Mouse (Mus musculus): ENCODE measurements around the gene Tmem185a. TPM values are rescaled to one million over a fixed set of nuclear protein-coding genes. Genes with fewer than 3 reads are reported as not detected.
"Not testable (repeated sequence)": the region's sequence is repeated elsewhere in the genome, so short reads cannot be mapped to it uniquely, and the experiment has no call there.

Tmem185a gene
- total RNA-seq (2021), result 10 to 100 TPM; 56.1 to 63.9 TPM
- long read RNA-seq, experiment 1, transcript Tmem185a-202 (7 exons, 1,307 nt), result major isoform, 48 of 68 reads
- long read RNA-seq, experiment 1, partial matches to known transcripts, result 1 of 68 reads
- long read RNA-seq, experiment 1, other reads (novel, unspliced or antisense), result 17 of 68 reads
- long read RNA-seq, experiment 2, transcript Tmem185a-202 (7 exons, 1,307 nt), result major isoform, 33 of 45 reads
- long read RNA-seq, experiment 2, partial matches to known transcripts, result 2 of 45 reads
- long read RNA-seq, experiment 2, other reads (novel, unspliced or antisense), result 10 of 45 reads

GRCm38 (mm10) chrX:70476792-70477776, at the start of gene Tmem185a:
Gene Tmem185a (minus strand): TSS chrX:70477180.
- DNase-seq (ENCODE audit: low spot score in 2 of 2), result peak; percentile 80 to 85

GRCm38 (mm10) chrX:70514413-70514812, 37.4 kb upstream of the Tmem185a start:
- DNase-seq (ENCODE audit: low spot score in 2 of 2), result not testable (repeated sequence)

DNA sequence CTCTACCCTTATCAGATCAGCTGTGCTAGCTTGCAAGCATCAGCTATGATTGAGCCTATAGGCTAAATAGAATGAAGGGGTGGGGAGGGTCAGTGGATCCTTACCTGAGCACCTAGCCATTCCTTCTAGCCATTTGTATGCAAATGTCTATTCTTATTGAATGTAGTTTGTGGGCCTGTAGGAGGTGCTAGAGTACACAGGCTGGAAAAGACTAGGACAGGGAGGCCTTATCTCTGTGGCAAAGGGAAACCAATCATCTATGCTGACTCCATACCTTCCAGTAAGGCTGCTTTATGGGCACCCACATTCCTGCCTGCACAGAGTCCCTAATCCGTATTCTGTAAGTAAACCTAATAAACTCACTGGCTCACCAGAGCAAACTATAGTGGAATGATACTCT, 10.3 kb upstream of the Tmem185a start:
- not testable (repeated sequence) for DNase-seq (ENCODE audit: low spot score in 2 of 2)

GRCm38 (mm10) chrX:70482154-70482553, 5.2 kb upstream of the Tmem185a start:
- no peak for DNase-seq (ENCODE audit: low spot score in 2 of 2)

GRCm38 (mm10) chrX:70478701-70479100, 1.7 kb upstream of the Tmem185a start:
- DNase-seq (ENCODE audit: low spot score in 2 of 2), result no peak

- DNase-seq (ENCODE audit: low spot score in 2 of 2), result no peak
Observed at GRCm38 (mm10) chrX:70475215-70475765, 1.7 kb downstream of the Tmem185a start.

DNA sequence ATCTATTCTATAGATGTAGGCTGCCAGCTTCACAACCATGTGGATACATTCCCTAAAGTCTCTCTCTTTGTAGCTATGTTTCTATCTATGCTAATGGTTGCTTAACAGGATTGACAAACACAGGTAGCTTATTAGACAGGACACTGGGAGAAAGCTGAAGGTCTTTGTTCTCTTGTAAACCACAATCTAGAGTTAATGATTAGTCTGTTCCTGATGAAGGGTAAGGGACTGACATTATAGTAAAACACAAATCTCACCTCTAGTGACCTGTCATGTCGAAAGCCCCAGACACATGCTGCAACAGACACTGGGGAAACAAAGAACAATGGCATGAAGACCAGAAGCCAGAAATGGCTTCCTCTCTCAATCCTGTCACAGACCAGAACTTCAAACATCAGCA, 10.1 kb downstream of the Tmem185a start:
- DNase-seq (ENCODE audit: low spot score in 2 of 2), result no peak

DNA sequence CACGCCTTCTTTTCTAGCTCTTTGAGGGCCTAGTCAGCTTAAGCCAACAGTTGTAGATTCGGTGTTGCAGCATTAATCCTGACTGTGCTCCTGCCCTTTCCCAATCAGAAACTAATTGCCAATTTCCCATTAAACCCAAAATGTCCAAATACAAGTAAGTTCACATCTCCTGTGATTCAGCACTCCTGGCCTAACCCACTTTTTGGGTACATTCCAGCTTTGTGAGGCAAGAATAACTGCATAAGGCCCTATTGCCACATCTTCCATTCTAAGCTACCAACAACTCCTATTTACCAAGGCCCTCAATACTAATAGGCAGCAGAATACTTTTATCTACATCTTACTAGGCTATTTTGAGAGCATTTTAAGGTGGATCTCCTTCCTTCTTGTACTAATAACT, 11.5 kb downstream of the Tmem185a start:
- DNase-seq (ENCODE audit: low spot score in 2 of 2), result no peak

DNA sequence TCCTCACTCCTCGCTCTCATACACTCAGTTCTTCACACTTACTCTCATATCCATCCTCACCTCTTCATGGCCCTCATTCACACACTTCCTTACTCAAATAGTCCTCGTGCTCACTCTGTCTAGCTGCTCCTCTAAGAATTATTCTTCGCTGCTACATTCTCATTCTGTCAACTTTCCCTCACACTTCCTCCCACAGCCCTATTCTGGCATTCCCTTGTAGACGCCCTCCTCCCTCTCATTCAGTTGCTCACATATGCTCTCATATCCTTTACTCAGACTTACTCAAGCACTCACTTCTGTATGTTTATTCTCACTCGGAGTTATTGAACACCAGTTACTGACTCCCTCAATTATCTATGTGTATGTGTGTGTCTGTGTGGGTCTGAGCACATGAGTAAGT, 13.4 kb downstream of the Tmem185a start:
- peak in 1 of 2 experiments; percentile 29 for DNase-seq (ENCODE audit: low spot score in 2 of 2)

DNA sequence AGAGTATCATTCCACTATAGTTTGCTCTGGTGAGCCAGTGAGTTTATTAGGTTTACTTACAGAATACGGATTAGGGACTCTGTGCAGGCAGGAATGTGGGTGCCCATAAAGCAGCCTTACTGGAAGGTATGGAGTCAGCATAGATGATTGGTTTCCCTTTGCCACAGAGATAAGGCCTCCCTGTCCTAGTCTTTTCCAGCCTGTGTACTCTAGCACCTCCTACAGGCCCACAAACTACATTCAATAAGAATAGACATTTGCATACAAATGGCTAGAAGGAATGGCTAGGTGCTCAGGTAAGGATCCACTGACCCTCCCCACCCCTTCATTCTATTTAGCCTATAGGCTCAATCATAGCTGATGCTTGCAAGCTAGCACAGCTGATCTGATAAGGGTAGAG, 24.6 kb downstream of the Tmem185a start:
- DNase-seq (ENCODE audit: low spot score in 2 of 2), result not testable (repeated sequence)

DNA sequence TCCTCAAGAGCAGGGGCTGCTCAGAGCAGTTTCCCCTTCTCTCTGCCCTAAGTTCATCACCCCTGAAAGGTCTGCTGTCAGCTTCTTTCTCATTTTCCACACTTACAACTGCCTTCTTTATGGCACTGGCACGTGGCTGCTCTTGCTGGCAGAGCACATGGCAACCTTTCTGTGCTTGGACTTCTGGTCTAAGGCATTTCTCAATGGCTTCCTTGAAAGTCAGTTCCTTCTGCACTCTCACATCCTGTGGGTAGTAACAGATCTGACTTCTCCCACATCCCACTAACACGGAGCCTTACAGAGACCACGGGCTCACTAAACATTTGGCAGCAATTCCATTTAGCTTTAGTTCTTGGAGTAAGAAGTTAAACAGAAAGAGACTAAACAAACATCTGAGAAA, 51.5 kb downstream of the Tmem185a start:
- DNase-seq (ENCODE audit: low spot score in 2 of 2), result not testable (repeated sequence)

Other genes with a start within 250 kb of the Tmem185a start
- gene Ids, start 112.1 kb downstream of the Tmem185a start, total RNA-seq (2021), result 100 to 1,000 TPM; 324 to 348 TPM
- gene 1110012L19Rik, start 91.3 kb downstream of the Tmem185a start, total RNA-seq (2021), result 10 to 100 TPM; 13.0 to 14.5 TPM

Data from left cerebral cortex, adult 18-20 months (tissue).